Mouse (Mus musculus): Measurements from ENCODE around the gene Smurf1.

Smurf1 gene

GRCm38 (mm10) chr5:144912519-144913310, 52.9 kb downstream of the Smurf1 start:
- no peak for DNase-seq

- no peak for DNase-seq
Measured at GRCm38 (mm10) chr5:144909521-144909920, 56.1 kb downstream of the Smurf1 start.

GRCm38 (mm10) chr5:144907591-144907990, 58.1 kb downstream of the Smurf1 start:
- DNase-seq, result no peak

GRCm38 (mm10) chr5:144904356-144905134, 61.1 kb downstream of the Smurf1 start:
- DNase-seq, result no peak

- DNase-seq, result no peak
Measured at GRCm38 (mm10) chr5:144901791-144902190, 63.9 kb downstream of the Smurf1 start.

- no peak for DNase-seq
Measured at GRCm38 (mm10) chr5:144901035-144901434, 64.6 kb downstream of the Smurf1 start.

GRCm38 (mm10) chr5:144898448-144899052, 67.1 kb downstream of the Smurf1 start:
- DNase-seq, result no peak

GRCm38 (mm10) chr5:144897881-144898280, 67.8 kb downstream of the Smurf1 start:
- no peak for DNase-seq

GRCm38 (mm10) chr5:144891276-144891675, 74.4 kb downstream of the Smurf1 start:
- DNase-seq, result no peak

GRCm38 (mm10) chr5:144885968-144886650, 79.5 kb downstream of the Smurf1 start:
- DNase-seq, result no peak

GRCm38 (mm10) chr5:144884629-144885217, 80.9 kb downstream of the Smurf1 start:
- DNase-seq, result no peak

GRCm38 (mm10) chr5:144881670-144882399, 83.8 kb downstream of the Smurf1 start:
- no peak for DNase-seq

- DNase-seq, result no peak
Measured at GRCm38 (mm10) chr5:144877021-144877420, 88.6 kb downstream of the Smurf1 start.

GRCm38 (mm10) chr5:144875892-144876291, 89.8 kb downstream of the Smurf1 start:
- no peak for DNase-seq

- no peak for DNase-seq
Measured at GRCm38 (mm10) chr5:144875227-144875626, 90.4 kb downstream of the Smurf1 start.

GRCm38 (mm10) chr5:144872867-144873266, 92.8 kb downstream of the Smurf1 start:
- DNase-seq, result no peak

GRCm38 (mm10) chr5:144872326-144872725, 93.3 kb downstream of the Smurf1 start:
- no peak for DNase-seq

- DNase-seq, result no peak
Measured at GRCm38 (mm10) chr5:144871775-144872174, 93.9 kb downstream of the Smurf1 start.

GRCm38 (mm10) chr5:144870782-144871181, 94.9 kb downstream of the Smurf1 start:
- DNase-seq, result no peak

- no peak for DNase-seq
Measured at GRCm38 (mm10) chr5:144869466-144869865, 96.2 kb downstream of the Smurf1 start.

- DNase-seq, result no peak
Measured at GRCm38 (mm10) chr5:144866923-144867322, 98.7 kb downstream of the Smurf1 start.

- DNase-seq, result no peak
Measured at GRCm38 (mm10) chr5:144860913-144861312, 104.7 kb downstream of the Smurf1 start.
